Mouse (Mus musculus) kidney, adult 2 months (tissue): ENCODE results near the gene Krtdap.

Experiments used
- CTCF ChIP-seq: fragments of 200-500 bp; conservative IDR thresholded peaks from 2 replicates; pipeline ENCODE4 v1.5.1; 2011; ENCODE audit warnings: low read depth, mild to moderate bottlenecking, control low read depth, low read length, moderate library complexity, mixed read lengths; ENCODE audit not compliant: insufficient read depth, insufficient read length
- POLR2A ChIP-seq: fragments of 200-500 bp; IDR thresholded peaks from one replicate; pipeline ENCODE4 v1.6.1; 2011; ENCODE audit warnings: low read depth, low read length, control low read depth

GRCm38 (mm10) chr7:30757001-30757400, 30.7 kb upstream of the Krtdap start:
- TF ChIP-seq POLR2A (no peak), CTCF (no peak)
